Mouse (Mus musculus) neural tube, embryonic 11.5 days (tissue): ENCODE results near the gene Psmd13. TPM values are rescaled to one million over a fixed set of nuclear protein-coding genes. Genes with fewer than 3 reads are reported as not detected.

Experiments
- ATAC-seq: fragments of 200-750 bp; cut with Nextera tagmentation; 2 replicates; pipeline ENCODE4 v1.8.0; 2017; ENCODE audit warnings: moderate number of reproducible peaks, mild to moderate bottlenecking, moderate TSS enrichment, moderate library complexity; ENCODE audit not compliant: insufficient read depth, low FRiP score, low TSS enrichment
- DNase-seq: peaks from one replicate; pipeline ENCODE4 v3.0.0-alpha.2; 2015; ENCODE audit warnings: low spot score
- H3K27ac ChIP-seq: fragments of 300-500 bp; sonication (generic); 2 replicates; pipeline ENCODE4 v1.5.1; 2014; ENCODE audit warnings: low read depth, mild to moderate bottlenecking, low read length
- H3K27me3 ChIP-seq: fragments of 300-500 bp; sonication (generic); 2 replicates; pipeline ENCODE4 v1.6.1; 2014; ENCODE audit warnings: mild to moderate bottlenecking, low read length, mixed read lengths; ENCODE audit not compliant: control insufficient read depth, insufficient read depth
- H3K36me3 ChIP-seq: fragments of 300-500 bp; sonication (generic); 2 replicates; pipeline ENCODE4 v1.6.1; 2014; ENCODE audit warnings: mild to moderate bottlenecking, low read length, moderate library complexity, mixed read lengths; ENCODE audit not compliant: control insufficient read depth, insufficient read depth
- H3K4me1 ChIP-seq: fragments of 300-500 bp; sonication (generic); 2 replicates; pipeline ENCODE4 v1.6.1; 2014; ENCODE audit warnings: low read length, mixed read lengths; ENCODE audit not compliant: control insufficient read depth, insufficient read depth
- H3K4me2 ChIP-seq: fragments of 300-500 bp; sonication (generic); 2 replicates; pipeline ENCODE4 v1.6.1; 2014; ENCODE audit warnings: low read depth, mild to moderate bottlenecking, moderate library complexity
- H3K4me3 ChIP-seq: fragments of 300-500 bp; sonication (generic); 2 replicates; pipeline ENCODE4 v1.5.1; 2014; ENCODE audit warnings: low read depth, low read length
- H3K9ac ChIP-seq: fragments of 300-500 bp; sonication (generic); 2 replicates; pipeline ENCODE4 v1.6.1; 2014; ENCODE audit warnings: mild to moderate bottlenecking, low read length
- H3K9me3 ChIP-seq: fragments of 300-500 bp; sonication (generic); 2 replicates; pipeline ENCODE4 v1.6.1; 2016; ENCODE audit warnings: low read length; ENCODE audit not compliant: control insufficient read depth
- WGBS: fragments of 180-500 bp; shearing (Covaris S2); extraction: QIAGEN DNeasy Blood & Tissue Kit; methylation state at CpG from one replicate; pipeline ENCODE4 v1.1.7; 2014; 5-methylcytosine and 5-hydroxymethylcytosine counted together
- polyA plus RNA-seq: library from polyadenylated mRNA; unstranded; fragments of >200 nt; fragmentation: Nextera tagmentation; extraction: Ambion mirVana; gene quantifications from 2 replicates; pipeline ENCODE4 v1.2.1, GENCODE M21; 2014

Gene Psmd13
- polyA plus RNA-seq, 1 experiment from 2014 or later = 158 TPM

GRCm38 (mm10) chr7:140894031-140894430 lies 12.3 kb downstream of the Psmd13 start:
- WGBS = 92% methylated on average over 7 of the region's 7 CpGs
- ATAC-seq (no peak), DNase-seq (no peak)
- Histone ChIP-seq H3K9ac (no peak overlapping the region), H3K4me1 (no peaks in the 10 kb centered on the region), H3K27ac (no peak overlapping the region), H3K36me3 (peaks cover 17% of the 10 kb centered on the region), H3K4me3 (no peak overlapping the region), H3K4me2 (no peak overlapping the region), H3K9me3 (no peaks in the 10 kb centered on the region), H3K27me3 (no peaks in the 10 kb centered on the region)

GRCm38 (mm10) chr7:140894611-140895010 lies 12.8 kb downstream of the Psmd13 start:
- Histone ChIP-seq H3K36me3 (peaks cover 14% of the 10 kb centered on the region), H3K4me2 (no peak overlapping the region), H3K9me3 (no peaks in the 10 kb centered on the region), H3K4me1 (no peaks in the 10 kb centered on the region), H3K27me3 (no peaks in the 10 kb centered on the region), H3K27ac (no peak overlapping the region), H3K4me3 (no peak overlapping the region), H3K9ac (no peak overlapping the region)
- ATAC-seq = no peak
- 89% methylated on average over 3 of the region's 3 CpGs for WGBS
- no peak for DNase-seq

GRCm38 (mm10) chr7:140897863-140898262 lies 16.1 kb downstream of the Psmd13 start:
- no peak overlapping the region for H3K27ac ChIP-seq
- no peak overlapping the region for H3K4me2 ChIP-seq
- no peak overlapping the region for H3K4me3 ChIP-seq
- DNase-seq = no peak
- H3K36me3 ChIP-seq = peaks cover 10% of the 10 kb centered on the region
- no peak for ATAC-seq
- no peak overlapping the region for H3K9ac ChIP-seq
- WGBS = 90% methylated on average over 7 of the region's 7 CpGs
- H3K27me3 ChIP-seq = no peaks in the 10 kb centered on the region
- H3K9me3 ChIP-seq = no peaks in the 10 kb centered on the region
- H3K4me1 ChIP-seq = no peaks in the 10 kb centered on the region

- DNase-seq (no peak), ATAC-seq (no peak)
- H3K36me3 ChIP-seq = peaks cover 9% of the 10 kb centered on the region
- H3K27me3 ChIP-seq = no peaks in the 10 kb centered on the region
- no peak overlapping the region for H3K9ac ChIP-seq
- 85% methylated on average over 3 of the region's 3 CpGs for WGBS
- no peak overlapping the region for H3K27ac ChIP-seq
- no peaks in the 10 kb centered on the region for H3K4me1 ChIP-seq
- H3K4me2 ChIP-seq = no peak overlapping the region
- H3K9me3 ChIP-seq = no peaks in the 10 kb centered on the region
- H3K4me3 ChIP-seq = no peak overlapping the region
Observed at GRCm38 (mm10) chr7:140899121-140899520, 17.4 kb downstream of the Psmd13 start.

DNA sequence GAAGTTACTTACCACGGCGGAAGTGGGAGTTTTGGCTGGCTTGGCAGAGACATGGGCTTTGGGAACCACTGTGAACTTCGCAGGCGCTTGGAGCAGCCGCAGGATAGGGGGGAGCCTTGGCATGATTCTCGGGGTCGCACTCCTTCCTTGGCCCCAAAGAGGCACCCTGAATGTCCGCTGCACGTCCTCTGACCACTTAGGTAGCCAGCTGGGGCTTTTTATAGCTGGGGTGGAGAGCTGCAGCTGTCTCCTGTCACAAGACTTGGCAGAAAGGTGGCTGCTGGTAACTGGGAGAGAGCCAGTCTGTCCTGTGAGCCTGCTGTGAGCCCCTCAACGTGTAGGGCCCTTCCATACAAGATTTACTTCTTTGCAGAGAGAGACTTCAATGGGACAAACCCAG lies 18.5 kb downstream of the Psmd13 start, which contains the start of gene Cox8b:
Gene Cox8b (minus strand): TSS at position 227 of the 400 bp plus-strand sequence.
- ATAC-seq = no peak
- no peak for DNase-seq
- no peaks in the 10 kb centered on the region for H3K27me3 ChIP-seq
- no peaks in the 10 kb centered on the region for H3K9me3 ChIP-seq
- H3K4me2 ChIP-seq = no peak within 1 kb of the TSS
- 82% methylated on average over 10 of the region's 10 CpGs for WGBS
- H3K9ac ChIP-seq = no peak within 1 kb of the TSS; the same call in 1 of the 2 replicates
- H3K27ac ChIP-seq = no peak within 1 kb of the TSS
- H3K4me1 ChIP-seq = no peaks in the 10 kb centered on the region
- peaks cover 6% of the 10 kb centered on the region for H3K36me3 ChIP-seq
- H3K4me3 ChIP-seq = no peak within 1 kb of the TSS

DNA sequence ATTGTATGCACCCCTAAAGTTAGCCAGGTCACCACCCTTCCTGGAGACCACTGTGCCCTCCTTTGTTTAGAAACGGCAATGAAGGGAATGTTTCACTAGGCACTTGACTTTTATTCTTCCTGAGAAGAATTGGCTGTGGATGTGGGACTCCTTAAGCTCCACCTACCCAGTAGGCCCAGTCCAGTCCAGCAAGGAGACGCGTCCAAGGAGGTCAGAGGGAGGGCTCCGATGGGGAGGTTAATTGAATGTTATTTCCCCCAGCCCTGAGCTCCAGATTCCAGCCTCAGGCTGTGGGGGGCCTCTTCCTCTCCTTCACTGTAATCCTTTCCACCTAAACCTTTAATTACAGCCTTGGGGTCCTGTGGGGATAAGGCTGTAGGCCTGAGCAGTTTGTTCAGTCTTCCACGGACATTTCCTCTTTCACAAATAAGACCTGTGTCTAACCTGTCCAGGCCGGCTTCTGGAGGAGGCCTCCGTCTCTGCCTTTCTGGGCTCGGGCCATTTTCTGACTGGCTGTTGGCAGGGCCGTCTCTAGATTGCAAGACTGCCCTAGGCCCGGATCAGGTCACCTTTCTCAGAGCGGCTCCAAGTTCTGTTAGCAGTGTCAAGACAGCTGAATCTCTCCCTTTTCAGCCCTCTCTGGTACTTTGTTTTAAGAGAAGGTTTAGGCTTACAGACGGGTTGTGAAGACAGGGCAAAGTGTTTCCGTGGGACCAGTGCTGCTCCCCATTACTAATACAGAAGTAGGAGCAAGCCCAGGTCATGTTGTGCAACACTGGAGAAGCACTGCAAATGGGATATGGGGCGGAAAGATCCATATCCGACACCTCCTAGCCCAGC lies 20.5 kb downstream of the Psmd13 start:
- no peaks in the 10 kb centered on the region for H3K27me3 ChIP-seq
- WGBS = 82% methylated on average over 15 of the region's 15 CpGs
- ATAC-seq (no peak), DNase-seq (no peak)
- no peaks in the 10 kb centered on the region for H3K9me3 ChIP-seq
- H3K36me3 ChIP-seq = peaks cover 3% of the 10 kb centered on the region; the same call in 1 of the 2 replicates
- no peak overlapping the region for H3K9ac ChIP-seq
- no peak overlapping the region for H3K4me3 ChIP-seq
- H3K27ac ChIP-seq = no peak overlapping the region
- H3K4me1 ChIP-seq = no peaks in the 10 kb centered on the region
- no peak overlapping the region for H3K4me2 ChIP-seq

GRCm38 (mm10) chr7:140903212-140903611 lies 21.4 kb downstream of the Psmd13 start:
- no peak overlapping the region for H3K4me2 ChIP-seq
- H3K27ac ChIP-seq = no peak overlapping the region
- WGBS = 26% methylated on average over 13 of the region's 13 CpGs
- H3K4me3 ChIP-seq = no peak overlapping the region
- no peaks in the 10 kb centered on the region for H3K9me3 ChIP-seq
- DNase-seq = peak; percentile 82
- H3K36me3 ChIP-seq = no peaks in the 10 kb centered on the region
- H3K4me1 ChIP-seq = no peaks in the 10 kb centered on the region
- ATAC-seq = no peak
- no peaks in the 10 kb centered on the region for H3K27me3 ChIP-seq
- H3K9ac ChIP-seq = no peak overlapping the region

DNA sequence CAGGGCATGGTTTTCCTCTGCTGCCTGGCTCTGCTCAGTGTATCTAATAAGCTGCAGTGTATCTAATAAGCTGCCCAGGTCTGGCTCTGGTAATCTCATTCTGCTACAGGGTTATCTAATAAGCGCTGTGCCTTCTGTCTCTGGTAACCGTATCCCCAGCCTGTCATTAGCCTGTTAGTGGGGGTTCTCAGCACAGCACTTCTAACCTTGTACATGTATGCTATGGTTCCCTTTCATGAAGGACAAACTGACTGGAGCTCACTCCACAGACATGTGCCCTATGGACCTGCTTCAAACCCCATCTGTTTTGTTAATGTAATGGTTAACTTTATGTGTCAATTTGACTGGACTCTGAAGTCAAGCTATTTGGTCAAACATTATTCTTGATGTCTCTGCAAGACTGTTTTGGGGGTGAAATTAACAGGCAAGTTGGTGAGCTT lies 23.9 kb downstream of the Psmd13 start:
- H3K4me3 ChIP-seq = no peak overlapping the region
- no peak overlapping the region for H3K4me2 ChIP-seq
- WGBS = 89% methylated on average over 2 of the region's 2 CpGs
- H3K9me3 ChIP-seq = no peaks in the 10 kb centered on the region
- no peaks in the 10 kb centered on the region for H3K27me3 ChIP-seq
- H3K4me1 ChIP-seq = no peaks in the 10 kb centered on the region
- no peak overlapping the region for H3K9ac ChIP-seq
- ATAC-seq = no peak
- H3K36me3 ChIP-seq = no peaks in the 10 kb centered on the region
- no peak overlapping the region for H3K27ac ChIP-seq
- no peak for DNase-seq

DNA sequence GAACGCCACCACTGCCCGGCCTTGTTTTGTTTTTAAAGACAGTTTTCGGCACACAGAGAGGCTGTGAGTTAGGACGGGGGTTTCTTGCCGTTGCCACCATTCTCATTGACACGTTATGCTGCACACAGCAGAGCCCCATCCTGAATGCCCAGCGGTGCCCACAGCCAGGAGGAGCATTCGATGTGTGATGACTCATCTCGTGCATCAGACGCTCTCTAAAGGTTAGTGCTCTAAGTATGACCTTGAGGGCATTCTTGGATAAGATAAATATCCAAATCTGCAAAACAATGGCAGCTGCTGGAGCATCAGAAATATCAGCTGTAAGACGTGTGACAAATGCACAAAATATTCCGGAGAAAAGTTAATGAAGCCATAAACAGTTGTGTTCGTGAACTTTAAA lies 25.4 kb downstream of the Psmd13 start:
- WGBS = 87% methylated on average over 13 of the region's 13 CpGs
- Histone ChIP-seq H3K27ac (no peak overlapping the region), H3K4me3 (no peak overlapping the region), H3K27me3 (no peaks in the 10 kb centered on the region), H3K4me2 (no peak overlapping the region), H3K36me3 (no peaks in the 10 kb centered on the region), H3K9me3 (no peaks in the 10 kb centered on the region), H3K4me1 (no peaks in the 10 kb centered on the region), H3K9ac (no peak overlapping the region)
- DNase-seq = no peak
- no peak for ATAC-seq
